Mouse (Mus musculus): ENCODE results near the gene Pcnx.

- TF ChIP-seq CTCF (IDR thresholded peaks at IDR 0.05; ENCODE audit: extremely low read depth, insufficient read length, insufficient replicate concordance, low read depth, low read length), result no peak
- TF ChIP-seq POLR2A (IDR thresholded peaks at IDR 0.05; ENCODE audit: low read depth, low read length), result no peak
Measured at GRCm38 (mm10) chr12:81927643-81928381, 68.0 kb downstream of the Pcnx start.
